Mouse (Mus musculus) left cerebral cortex, postnatal 4 days (tissue): ENCODE measurements around the gene Ppp1r12c. TPM values are rescaled to one million over a fixed set of nuclear protein-coding genes. Genes with fewer than 3 reads are reported as not detected.

Experiments used
- DNase-seq: peaks from one replicate; pipeline ENCODE4 v3.0.0-alpha.2; 2022
- intact Hi-C: fragments of 180-260 bp; cut with DNase I; formaldehyde crosslinking; loops from one replicate; pipeline ENCODE4 v1.15.1; 2025
- total RNA-seq, 2 experiments: library from RNA; stranded (reverse); gene quantifications; 2 replicates each; pipeline ENCODE4 v1.2.3; 2021

The Ppp1r12c gene
- total RNA-seq, 2 experiments from 2014 or later, result 123 to 135 TPM

GRCm38 (mm10) chr7:4493991-4494390 is 7.5 kb downstream of the Ppp1r12c start:
- intact Hi-C loops, result no loop called here
- no peak for DNase-seq

- intact Hi-C loops, result no loop called here
- DNase-seq, result no peak
Measured at GRCm38 (mm10) chr7:4492284-4493224, 8.9 kb downstream of the Ppp1r12c start.

GRCm38 (mm10) chr7:4491308-4491707 is 10.2 kb downstream of the Ppp1r12c start:
- no peak for DNase-seq
- intact Hi-C loops, result no loop called here

- DNase-seq, result no peak
Measured at GRCm38 (mm10) chr7:4482281-4482680, 19.2 kb downstream of the Ppp1r12c start.

GRCm38 (mm10) chr7:4479674-4480073 is 21.8 kb downstream of the Ppp1r12c start:
- intact Hi-C loops, result no loop called here
- DNase-seq, result no peak

More at GRCm38 (mm10) chr7:4482281-4482680, 19.2 kb downstream of the Ppp1r12c start:
- intact Hi-C loops, result no loop called here

GRCm38 (mm10) chr7:4478796-4479291 is 22.6 kb downstream of the Ppp1r12c start:
- intact Hi-C loops, result no loop called here
- DNase-seq, result no peak

- intact Hi-C loops, result no loop called here
Measured at GRCm38 (mm10) chr7:4478021-4478795, 23.3 kb downstream of the Ppp1r12c start.

GRCm38 (mm10) chr7:4473940-4474339 is 27.5 kb downstream of the Ppp1r12c start:
- DNase-seq, result no peak
- intact Hi-C loops, result no loop called here

More at GRCm38 (mm10) chr7:4478021-4478795, 23.3 kb downstream of the Ppp1r12c start:
- DNase-seq, result peak; percentile 78

- intact Hi-C loops, result no loop called here
- DNase-seq, result peak; percentile 88
Measured at GRCm38 (mm10) chr7:4471179-4471555, 30.3 kb downstream of the Ppp1r12c start.

- intact Hi-C loops, result no loop called here
- peak; percentile 61 for DNase-seq
Measured at GRCm38 (mm10) chr7:4470275-4471178, 31.0 kb downstream of the Ppp1r12c start.

GRCm38 (mm10) chr7:4467801-4468200 is 33.7 kb downstream of the Ppp1r12c start:
- intact Hi-C loops, result no loop called here

GRCm38 (mm10) chr7:4464194-4464824 is 37.2 kb downstream of the Ppp1r12c start:
- intact Hi-C loops, result no loop called here
- DNase-seq, result no peak

More at GRCm38 (mm10) chr7:4467801-4468200, 33.7 kb downstream of the Ppp1r12c start:
- DNase-seq, result no peak

GRCm38 (mm10) chr7:4460576-4461434 is 40.7 kb downstream of the Ppp1r12c start, which contains the start of gene Eps8l1:
Eps8l1 (plus strand) TSS chr7:4460674.
- no peak for DNase-seq
- intact Hi-C loops, result no loop called here

GRCm38 (mm10) chr7:4452644-4453043 is 48.8 kb downstream of the Ppp1r12c start:
- DNase-seq, result no peak
- intact Hi-C loops, result no loop called here

- intact Hi-C loops, result no loop called here
- no peak for DNase-seq
Measured at GRCm38 (mm10) chr7:4449211-4449610, 52.3 kb downstream of the Ppp1r12c start.

GRCm38 (mm10) chr7:4448439-4448838 is 53.0 kb downstream of the Ppp1r12c start:
- intact Hi-C loops, result no loop called here
- no peak for DNase-seq

GRCm38 (mm10) chr7:4447138-4447537 is 54.3 kb downstream of the Ppp1r12c start:
- intact Hi-C loops, result no loop called here
- DNase-seq, result no peak

- intact Hi-C loops, result no loop called here
- DNase-seq, result peak; percentile 86
Measured at GRCm38 (mm10) chr7:4445216-4445791, 56.2 kb downstream of the Ppp1r12c start, which contains the start of gene Rdh13. Rdh13 (minus strand) TSS chr7:4445649.
